Mouse (Mus musculus) hindbrain, embryonic 15.5 days (tissue): ENCODE data around the gene Ccdc3. TPM values are rescaled to one million over a fixed set of nuclear protein-coding genes. Genes with fewer than 3 reads are reported as not detected.

Experiments
- ATAC-seq: fragments of 200-750 bp; cut with Nextera tagmentation; 2 replicates; pipeline ENCODE4 v1.8.0; 2017; ENCODE audit warnings: low read depth, moderate number of reproducible peaks, moderate TSS enrichment; ENCODE audit not compliant: low FRiP score
- H3K27ac ChIP-seq: fragments of 300-500 bp; sonication (generic); replicated peaks from 2 replicates; pipeline ENCODE4 v1.5.1; 2015; ENCODE audit warnings: mild to moderate bottlenecking, inconsistent platforms
- H3K27me3 ChIP-seq: fragments of 300-500 bp; sonication (generic); 2 replicates; pipeline ENCODE4 v1.6.1; 2015; ENCODE audit warnings: control low read depth, inconsistent platforms
- H3K36me3 ChIP-seq: fragments of 300-500 bp; sonication (generic); 2 replicates; pipeline ENCODE4 v1.6.1; 2015; ENCODE audit warnings: control low read depth, inconsistent platforms
- H3K4me1 ChIP-seq: fragments of 300-500 bp; sonication (generic); replicated peaks from 2 replicates; pipeline ENCODE4 v1.6.1; 2015; ENCODE audit warnings: control low read depth, inconsistent platforms
- H3K4me2 ChIP-seq: fragments of 300-500 bp; sonication (generic); 2 replicates; pipeline ENCODE4 v1.6.1; 2015; ENCODE audit warnings: moderate library complexity, mild to moderate bottlenecking, inconsistent platforms
- H3K4me3 ChIP-seq: fragments of 300-500 bp; sonication (generic); 2 replicates; pipeline ENCODE4 v1.5.1; 2015; ENCODE audit warnings: mild to moderate bottlenecking, inconsistent platforms
- H3K9ac ChIP-seq: fragments of 300-500 bp; sonication (generic); 2 replicates; pipeline ENCODE4 v1.6.1; 2015; ENCODE audit warnings: inconsistent platforms
- H3K9me3 ChIP-seq: fragments of 300-500 bp; sonication (generic); 2 replicates; pipeline ENCODE4 v1.6.1; 2016; ENCODE audit warnings: control low read depth, inconsistent platforms
- WGBS: fragments of 180-500 bp; shearing (Covaris S2); methylation state at CpG from one replicate; pipeline ENCODE4 v1.1.7; 2015; 5-methylcytosine and 5-hydroxymethylcytosine counted together
- polyA plus RNA-seq: library from polyadenylated mRNA; unstranded; fragments of >200 nt; fragmentation: Nextera tagmentation; extraction: Ambion mirVana; gene quantifications from 2 replicates; pipeline ENCODE4 v1.2.1, GENCODE M21; 2015

Gene Ccdc3
- polyA plus RNA-seq, 1 experiment from 2014 or later: 15.2 TPM

GRCm38 (mm10) chr2:5125506-5125905, 12.1 kb upstream of the Ccdc3 start:
- ATAC-seq: no peak
- no peaks in the 10 kb centered on the region for H3K27me3 ChIP-seq
- no peak overlapping the region for H3K9ac ChIP-seq
- no peaks in the 10 kb centered on the region for H3K36me3 ChIP-seq
- H3K9me3 ChIP-seq: no peaks in the 10 kb centered on the region
- H3K4me1 ChIP-seq: peaks cover 17% of the 10 kb centered on the region
- no peak overlapping the region for H3K4me3 ChIP-seq
- 21% methylated on average over 6 of the region's 6 CpGs for WGBS
- H3K27ac ChIP-seq: no peak overlapping the region
- H3K4me2 ChIP-seq: no peak overlapping the region

- peak; percentile 51; the same call in 1 of the 2 replicates for ATAC-seq
- no peaks in the 10 kb centered on the region for H3K36me3 ChIP-seq
- H3K27me3 ChIP-seq: no peaks in the 10 kb centered on the region
- H3K27ac ChIP-seq: no peak overlapping the region
- H3K9ac ChIP-seq: no peak overlapping the region
- H3K4me2 ChIP-seq: no peak overlapping the region
- H3K4me3 ChIP-seq: no peak overlapping the region
- peaks cover 17% of the 10 kb centered on the region for H3K4me1 ChIP-seq
- H3K9me3 ChIP-seq: no peaks in the 10 kb centered on the region
- 56% methylated on average over 5 of the region's 5 CpGs for WGBS
These were observed 10.2 kb upstream of the Ccdc3 start for GRCm38 (mm10) chr2:5127369-5127768.

GRCm38 (mm10) chr2:5129099-5129498, 8.5 kb upstream of the Ccdc3 start:
- 60% methylated on average over 3 of the region's 3 CpGs for WGBS

GRCm38 (mm10) chr2:5132046-5132445, 5.5 kb upstream of the Ccdc3 start:
- H3K36me3 ChIP-seq: no peaks in the 10 kb centered on the region
- peaks cover 11% of the 10 kb centered on the region for H3K27me3 ChIP-seq
- ATAC-seq: no peak
- H3K27ac ChIP-seq: no peak overlapping the region
- H3K4me1 ChIP-seq: 0 out of 2 replicates have a peak, but pooled peaks cover 11% of the 10 kb centered on the region
- H3K4me3 ChIP-seq: no peak overlapping the region
- no peak overlapping the region for H3K9ac ChIP-seq
- no peak overlapping the region for H3K4me2 ChIP-seq
- WGBS: 92% methylated on average over 4 of the region's 4 CpGs
- H3K9me3 ChIP-seq: no peaks in the 10 kb centered on the region

More at GRCm38 (mm10) chr2:5129099-5129498, 8.5 kb upstream of the Ccdc3 start:
- no peak for ATAC-seq
- Histone ChIP-seq H3K4me2 (no peak overlapping the region), H3K9me3 (no peaks in the 10 kb centered on the region), H3K4me3 (no peak overlapping the region), H3K27me3 (no peaks in the 10 kb centered on the region), H3K4me1 (peaks cover 17% of the 10 kb centered on the region), H3K27ac (no peak overlapping the region), H3K36me3 (no peaks in the 10 kb centered on the region), H3K9ac (no peak overlapping the region)

- Histone ChIP-seq H3K4me1 (peaks cover 11% of the 10 kb centered on the region), H3K27me3 (peaks cover 29% of the 10 kb centered on the region), H3K4me3 (no peak overlapping the region), H3K36me3 (no peaks in the 10 kb centered on the region), H3K9ac (no peak overlapping the region), H3K4me2 (no peak overlapping the region), H3K9me3 (no peaks in the 10 kb centered on the region), H3K27ac (no peak overlapping the region)
- WGBS: 79% methylated on average over 5 of the region's 5 CpGs
- no peak for ATAC-seq
These were observed 2.4 kb upstream of the Ccdc3 start for GRCm38 (mm10) chr2:5134959-5135743.

- ATAC-seq: no peak
- Histone ChIP-seq H3K27ac (no peak overlapping the region), H3K27me3 (peaks cover 33% of the 10 kb centered on the region), H3K4me1 (peaks cover 11% of the 10 kb centered on the region), H3K9ac (no peak overlapping the region), H3K4me3 (no peak overlapping the region), H3K36me3 (no peaks in the 10 kb centered on the region), H3K4me2 (no peak overlapping the region), H3K9me3 (no peaks in the 10 kb centered on the region)
- 44% methylated on average over 4 of the region's 4 CpGs for WGBS
These were observed 2.4 kb downstream of the Ccdc3 start for GRCm38 (mm10) chr2:5139961-5140360.

- H3K4me2 ChIP-seq: no peak overlapping the region
- no peak overlapping the region for H3K9ac ChIP-seq
- H3K36me3 ChIP-seq: no peaks in the 10 kb centered on the region
- 46% methylated on average over 6 of the region's 6 CpGs for WGBS
- ATAC-seq: peak; percentile 51; the same call in 1 of the 2 replicates
- no peaks in the 10 kb centered on the region for H3K4me1 ChIP-seq
- no peak overlapping the region for H3K4me3 ChIP-seq
- peaks cover 5% of the 10 kb centered on the region for H3K27me3 ChIP-seq
- no peaks in the 10 kb centered on the region for H3K9me3 ChIP-seq
- H3K27ac ChIP-seq: no peak overlapping the region
These were observed 6.9 kb downstream of the Ccdc3 start for GRCm38 (mm10) chr2:5144446-5144845.

- ATAC-seq: no peak
- Histone ChIP-seq H3K4me1 (no peaks in the 10 kb centered on the region), H3K27ac (no peak overlapping the region), H3K4me2 (no peak overlapping the region), H3K36me3 (no peaks in the 10 kb centered on the region), H3K27me3 (no peaks in the 10 kb centered on the region), H3K9me3 (no peaks in the 10 kb centered on the region), H3K9ac (no peak overlapping the region), H3K4me3 (no peak overlapping the region)
- 70% methylated on average over 2 of the region's 2 CpGs for WGBS
These were observed 10.3 kb downstream of the Ccdc3 start for GRCm38 (mm10) chr2:5147907-5148306.

- H3K27ac ChIP-seq: no peak overlapping the region
- H3K27me3 ChIP-seq: no peaks in the 10 kb centered on the region
- no peaks in the 10 kb centered on the region for H3K9me3 ChIP-seq
- no peaks in the 10 kb centered on the region for H3K4me1 ChIP-seq
- WGBS: 92% methylated on average over 5 of the region's 5 CpGs
- no peak overlapping the region for H3K4me2 ChIP-seq
- no peak for ATAC-seq
- no peak overlapping the region for H3K9ac ChIP-seq
- H3K36me3 ChIP-seq: no peaks in the 10 kb centered on the region
- no peak overlapping the region for H3K4me3 ChIP-seq
These were observed 17.1 kb downstream of the Ccdc3 start for GRCm38 (mm10) chr2:5154711-5155110.

- Histone ChIP-seq H3K36me3 (no peaks in the 10 kb centered on the region), H3K4me2 (no peak overlapping the region), H3K4me3 (no peak overlapping the region), H3K9ac (no peak overlapping the region), H3K4me1 (no peaks in the 10 kb centered on the region), H3K27ac (no peak overlapping the region), H3K9me3 (no peaks in the 10 kb centered on the region), H3K27me3 (no peaks in the 10 kb centered on the region)
- WGBS: 64% methylated on average over 11 of the region's 11 CpGs
- ATAC-seq: peak; percentile 30; the same call in 1 of the 2 replicates
These were observed 22.8 kb downstream of the Ccdc3 start for GRCm38 (mm10) chr2:5160236-5160848.

- H3K9ac ChIP-seq: no peak overlapping the region
- ATAC-seq: no peak
- no peaks in the 10 kb centered on the region for H3K9me3 ChIP-seq
- no peak overlapping the region for H3K27ac ChIP-seq
- H3K4me2 ChIP-seq: no peak overlapping the region
- H3K27me3 ChIP-seq: no peaks in the 10 kb centered on the region
- 71% methylated on average over 11 of the region's 11 CpGs for WGBS
- H3K36me3 ChIP-seq: no peaks in the 10 kb centered on the region
- H3K4me3 ChIP-seq: no peak overlapping the region
- no peaks in the 10 kb centered on the region for H3K4me1 ChIP-seq
These were observed 23.6 kb downstream of the Ccdc3 start for GRCm38 (mm10) chr2:5161002-5161745.
